Mouse (Mus musculus): ENCODE measurements at regions not wholly inside any gene's neighbourhood (a gene's known extent, or its start where the extent isn't known, plus 50 kb on each side); places are given as distances from the start of the nearest gene placed in this dataset.

GRCm38 (mm10) chr15:12066857-12067211 lies 50.8 kb upstream of the Zfr start:
- DNase-seq: no peak

GRCm38 (mm10) chr15:12066176-12066856 lies 51.3 kb upstream of the Zfr start:
- DNase-seq: peak; percentile 82 to 87

GRCm38 (mm10) chr15:12054870-12055269 lies 58.1 kb upstream of the Sub1 start:
- DNase-seq: no peak

- DNase-seq: no peak
Observed at GRCm38 (mm10) chr15:12053610-12054009, 56.8 kb upstream of the Sub1 start.

GRCm38 (mm10) chr15:12048965-12049364 lies 52.2 kb upstream of the Sub1 start:
- no peak for DNase-seq

GRCm38 (mm10) chr15:12048214-12048507 lies 51.4 kb upstream of the Sub1 start:
- no peak for DNase-seq

GRCm38 (mm10) chr15:12047349-12048213 lies 50.8 kb upstream of the Sub1 start:
- DNase-seq: no peak
